Mouse (Mus musculus) cerebellum, adult (tissue): ENCODE measurements around the gene Nxnl2.

Source experiments
- ATAC-seq: cut with Nextera tagmentation; 2 replicates; pipeline ENCODE4 v1.9.2; 2017; ENCODE audit warnings: mild to moderate bottlenecking, moderate library complexity, mixed read lengths; ENCODE audit not compliant: insufficient number of reproducible peaks, low FRiP score, low TSS enrichment

Nxnl2 gene

DNA sequence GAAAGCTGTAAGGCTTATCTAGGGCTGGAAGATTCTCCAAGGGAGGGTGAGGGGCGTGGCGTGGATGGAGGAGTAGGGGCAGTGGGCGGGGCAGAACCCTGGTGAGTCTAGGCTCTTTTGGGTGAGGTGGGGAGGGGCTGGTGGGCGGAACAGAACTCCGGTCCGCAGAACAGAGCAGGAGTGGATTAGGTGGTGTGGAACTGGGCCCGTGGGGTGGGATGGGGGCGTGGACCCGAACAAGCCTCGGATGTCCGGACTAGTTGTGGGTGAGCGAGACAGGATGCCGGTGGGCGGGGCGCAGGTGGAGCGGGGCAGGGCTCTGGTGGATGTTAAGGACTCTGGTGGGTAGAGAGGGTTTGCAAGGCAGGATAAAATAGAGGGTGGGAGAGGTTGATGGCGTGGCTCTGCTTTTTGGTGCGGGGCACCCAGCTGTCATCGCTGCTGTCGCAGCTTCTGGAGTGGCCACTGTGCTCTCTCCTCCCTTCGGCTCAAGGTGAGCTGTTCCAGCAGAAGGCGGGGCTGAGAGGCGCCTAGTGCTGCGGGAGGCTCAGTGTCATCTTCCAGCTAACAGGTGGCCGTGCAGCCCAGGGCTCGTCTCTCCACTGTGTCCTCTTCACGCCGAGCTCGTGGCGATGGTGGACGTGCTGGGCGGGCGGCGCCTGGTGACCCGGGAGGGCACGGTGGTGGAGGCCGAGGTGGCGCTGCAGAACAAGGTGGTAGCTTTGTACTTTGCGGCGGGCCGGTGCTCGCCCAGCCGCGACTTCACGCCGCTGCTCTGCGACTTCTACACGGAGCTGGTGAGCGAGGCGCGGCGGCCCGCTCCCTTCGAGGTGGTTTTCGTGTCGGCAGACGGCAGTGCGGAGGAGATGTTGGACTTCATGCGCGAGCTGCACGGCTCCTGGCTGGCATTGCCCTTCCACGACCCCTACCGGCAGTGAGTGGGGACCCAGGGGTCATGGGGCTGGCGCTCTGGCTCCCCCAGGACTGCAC, at the start of gene Nxnl2:
Gene Nxnl2, plus strand, starts transcription at position 332 of the 990 bp plus-strand sequence.
- ATAC-seq: peak; percentile 50

DNA sequence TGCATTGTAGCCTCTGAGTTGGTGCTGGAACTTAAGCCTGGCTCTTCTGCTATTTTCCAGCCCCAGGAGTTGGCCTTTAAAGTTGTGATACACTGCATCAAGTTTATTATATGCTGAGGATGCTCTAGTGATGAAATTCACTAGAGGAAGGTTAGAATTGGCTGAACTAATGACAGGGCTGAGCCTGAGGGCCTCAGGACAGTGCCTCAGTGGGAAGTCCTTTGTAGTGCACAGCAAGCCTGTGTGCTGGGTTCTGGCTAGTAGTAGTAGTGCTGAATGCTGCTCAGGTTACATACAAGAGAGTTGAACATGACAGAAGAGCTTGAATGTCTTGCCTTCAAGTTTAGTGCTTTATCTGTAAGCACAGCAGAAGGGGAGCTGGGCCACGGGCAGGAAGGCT, 48.9 kb upstream of the Nxnl2 start:
- no peak for ATAC-seq

DNA sequence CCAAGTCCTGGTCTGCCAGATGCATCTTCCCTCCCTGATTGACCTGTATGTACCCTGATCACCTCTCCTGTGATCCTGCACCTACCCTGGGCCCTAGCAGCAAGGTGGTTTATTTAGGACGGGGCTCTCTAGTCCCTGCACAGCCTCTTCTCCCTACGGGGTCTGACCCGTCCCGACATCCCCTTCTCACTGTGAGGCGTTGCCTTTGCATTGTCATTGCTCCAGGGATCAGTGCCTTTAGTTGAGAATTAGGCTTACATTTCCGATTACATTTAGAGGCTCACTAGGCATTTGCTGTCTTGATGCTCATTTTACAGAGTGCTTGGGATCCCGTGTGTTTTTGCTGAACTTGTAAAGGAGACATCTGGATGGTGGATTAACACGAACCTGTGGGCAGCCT, 48.1 kb upstream of the Nxnl2 start:
- ATAC-seq: no peak

DNA sequence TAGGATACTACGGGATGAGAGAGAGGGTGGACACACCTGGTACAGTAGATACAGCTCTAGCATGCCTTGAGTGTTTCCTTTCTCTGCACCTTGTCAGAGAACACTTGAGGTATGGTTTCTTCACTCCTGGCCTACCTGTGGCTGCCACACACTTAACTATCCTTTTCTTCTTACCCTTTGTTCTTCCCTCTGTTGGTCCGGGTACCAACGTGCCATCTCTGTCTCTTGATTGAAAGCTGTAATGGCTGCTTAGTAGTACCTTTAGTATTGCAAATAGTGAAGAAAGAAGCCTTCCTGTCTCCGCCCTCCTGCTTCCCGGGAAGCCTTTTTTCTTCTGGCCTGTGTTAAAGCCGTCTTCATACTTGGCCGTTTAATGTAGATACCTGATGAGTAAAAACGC, 45.5 kb upstream of the Nxnl2 start:
- no peak for ATAC-seq

DNA sequence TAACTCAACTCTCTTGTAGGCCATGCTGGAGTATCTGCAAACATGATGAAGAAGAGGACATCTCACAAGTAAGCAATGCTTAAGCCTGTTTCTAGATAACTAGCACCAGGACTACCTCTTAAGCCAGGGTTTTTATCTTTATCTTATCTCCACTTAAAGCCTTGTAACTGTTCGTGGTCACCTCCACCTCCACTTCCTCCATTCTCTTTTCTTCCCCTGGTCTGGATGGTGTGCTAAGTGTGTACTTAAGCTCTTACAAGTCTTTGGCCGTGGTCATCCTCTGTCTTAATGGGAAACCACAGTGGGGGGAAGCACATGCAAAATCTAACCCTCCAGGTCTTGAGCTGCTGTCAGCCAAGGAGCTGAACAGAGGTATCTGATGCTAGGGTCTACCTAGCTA, 42.9 kb upstream of the Nxnl2 start:
- no peak for ATAC-seq

DNA sequence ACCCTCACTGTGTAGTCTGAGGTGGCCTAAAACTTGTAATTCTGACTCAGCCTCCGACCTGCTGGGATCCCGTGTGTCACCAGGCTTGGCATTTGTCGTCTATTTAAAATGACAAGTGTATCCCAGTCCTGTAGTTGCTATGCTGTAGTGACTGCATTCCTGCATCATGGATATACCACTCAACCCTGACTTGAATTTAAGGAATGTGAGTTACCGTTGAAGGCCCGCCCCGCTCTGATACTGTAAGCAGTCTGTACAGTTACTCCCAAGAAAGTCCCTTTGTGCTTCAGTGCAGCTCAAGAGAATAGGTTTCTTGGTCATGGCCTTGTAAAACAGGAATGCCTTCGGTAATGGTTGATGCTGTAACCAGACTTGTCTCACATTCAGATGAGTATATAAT, 42.4 kb upstream of the Nxnl2 start:
- no peak for ATAC-seq

DNA sequence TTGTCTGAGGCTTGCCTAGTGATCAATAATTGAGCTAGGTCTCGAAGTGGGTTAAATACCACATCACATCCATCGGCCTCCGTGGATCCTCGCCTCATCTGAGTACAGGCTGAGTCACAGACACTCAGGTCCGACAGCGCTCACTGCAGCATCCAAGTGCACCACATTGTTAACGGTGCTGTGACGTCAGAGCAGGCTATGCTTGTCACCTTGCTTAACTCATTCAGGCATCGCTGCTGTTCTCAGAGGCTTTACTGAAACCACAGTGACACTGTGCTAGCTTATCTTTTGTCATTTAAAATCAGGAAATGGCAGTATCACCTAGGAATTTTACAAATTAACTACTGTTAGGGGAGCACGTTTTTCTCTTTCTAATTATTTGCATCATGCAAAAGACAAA, 39.6 kb upstream of the Nxnl2 start:
- ATAC-seq: no peak

DNA sequence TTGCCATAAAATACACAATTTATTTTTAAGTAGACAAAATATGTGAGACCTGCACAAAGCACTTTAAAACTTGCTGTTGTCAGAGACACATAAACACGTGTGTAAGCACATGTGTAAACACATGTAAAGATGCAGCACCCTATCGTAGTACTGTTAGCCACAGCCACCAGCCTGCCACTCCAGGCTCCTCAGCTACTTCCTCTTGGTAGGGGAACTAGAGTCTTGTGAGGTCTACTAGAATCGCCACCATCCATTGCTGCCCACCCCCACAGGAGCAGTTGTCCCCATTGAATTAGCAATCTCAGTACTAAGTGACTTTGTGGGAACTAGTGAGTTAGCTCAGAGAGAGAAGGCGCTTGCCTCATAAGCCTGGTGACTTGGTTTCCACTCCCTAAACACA, 34.5 kb upstream of the Nxnl2 start:
- ATAC-seq: no peak

DNA sequence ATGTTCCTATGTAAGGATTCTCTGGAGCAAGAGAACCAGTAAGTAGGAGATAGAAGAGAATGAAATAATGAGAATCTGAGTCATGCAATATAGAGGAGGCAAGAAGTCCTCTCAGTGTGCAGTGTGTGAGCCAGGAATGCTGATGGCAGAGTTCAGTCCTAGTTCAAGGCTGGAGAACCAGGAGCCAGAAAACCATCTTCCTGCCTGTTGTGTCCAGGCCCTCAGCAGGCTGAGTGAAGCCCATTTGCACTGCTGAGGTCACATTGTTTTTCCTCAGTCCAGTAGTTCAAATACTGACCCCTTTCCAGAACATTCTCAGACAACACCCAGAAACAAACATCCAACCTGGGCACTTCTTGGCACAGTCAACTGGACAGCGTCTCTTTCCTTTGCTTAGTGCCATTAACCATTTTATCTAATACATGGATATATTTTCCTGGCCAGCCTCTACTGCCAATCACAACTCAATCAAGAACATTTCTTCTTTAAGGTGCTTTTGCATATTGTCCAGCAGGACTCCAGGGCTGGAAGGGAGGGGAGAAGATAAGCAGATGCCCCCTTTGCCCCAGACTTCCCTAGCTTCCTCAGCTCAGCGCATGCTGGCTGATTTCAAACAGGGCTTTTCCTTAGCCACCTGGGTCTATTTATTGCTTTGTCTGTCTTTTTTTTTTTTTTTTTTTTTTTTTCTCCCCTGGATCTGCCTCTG, 33.7 kb upstream of the Nxnl2 start:
- ATAC-seq: no peak

DNA sequence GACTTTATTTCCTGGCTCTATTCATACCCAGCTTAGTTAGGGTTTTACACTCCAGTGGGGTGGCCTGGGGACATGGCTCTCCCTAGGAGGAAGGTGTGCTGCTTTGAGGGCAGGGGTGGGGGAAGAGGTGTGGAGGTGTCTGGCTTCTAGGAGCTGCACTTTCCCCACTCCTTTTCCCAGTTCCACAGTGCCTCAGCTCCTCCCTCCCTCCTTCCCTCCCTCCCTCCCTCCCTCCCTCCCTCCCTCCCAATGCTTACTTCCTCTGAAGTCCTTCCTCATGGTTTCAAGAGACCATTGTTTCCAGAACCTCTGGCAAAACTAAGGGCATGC, 33.2 kb upstream of the Nxnl2 start:
- ATAC-seq: no peak

DNA sequence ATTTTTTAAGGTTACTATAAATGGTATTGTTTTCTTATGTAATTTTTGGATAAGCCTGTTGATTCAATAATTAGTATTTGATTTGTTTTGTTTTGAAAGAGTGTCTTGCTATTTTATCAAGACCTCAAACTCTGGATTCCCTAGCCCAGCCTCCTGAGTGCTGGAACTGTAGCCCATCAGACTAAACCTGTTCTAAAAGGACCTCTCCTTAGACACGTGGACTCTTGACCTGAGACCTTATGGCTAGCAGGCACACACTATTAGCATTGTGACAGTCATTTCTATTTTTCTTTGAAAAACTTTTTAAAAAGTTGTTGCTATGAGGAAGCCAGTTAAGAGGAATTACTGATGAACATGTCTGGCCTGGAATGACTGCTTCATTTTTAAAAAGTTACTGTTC, 23.7 kb upstream of the Nxnl2 start:
- ATAC-seq: no peak

DNA sequence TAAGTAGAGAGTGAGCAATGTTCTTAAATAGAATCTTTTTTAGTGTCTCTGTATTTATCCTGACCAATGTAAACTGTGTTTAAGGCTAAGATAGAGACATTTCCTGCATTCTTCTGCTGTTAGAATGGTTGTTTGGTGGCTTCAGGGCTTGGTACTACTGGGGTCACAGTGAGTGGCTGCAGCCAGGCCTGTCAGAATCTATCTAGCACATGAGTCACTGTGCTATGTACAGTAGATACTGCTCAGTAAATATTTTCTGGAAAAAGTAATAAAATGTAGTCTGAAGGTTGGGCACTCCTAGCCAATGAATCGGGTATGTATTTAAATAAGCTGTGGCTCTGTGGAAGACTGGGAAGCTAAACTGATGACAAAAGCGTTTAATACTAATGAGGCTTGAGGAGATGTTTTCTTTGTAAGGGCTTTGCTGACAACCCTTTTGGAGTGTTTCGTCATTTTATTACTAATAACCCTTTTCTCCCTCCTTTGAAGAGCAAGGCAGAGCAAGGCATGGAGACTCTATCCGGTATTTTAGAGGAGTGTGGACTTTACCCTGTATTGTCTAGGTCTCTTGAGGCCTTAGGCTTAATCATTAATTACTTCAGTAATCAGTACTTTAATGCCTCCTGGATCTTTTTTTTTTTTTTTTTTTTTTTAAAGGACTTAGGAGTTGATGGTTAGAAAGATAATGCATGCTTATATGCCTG, 17.7 kb upstream of the Nxnl2 start:
- ATAC-seq: no peak

DNA sequence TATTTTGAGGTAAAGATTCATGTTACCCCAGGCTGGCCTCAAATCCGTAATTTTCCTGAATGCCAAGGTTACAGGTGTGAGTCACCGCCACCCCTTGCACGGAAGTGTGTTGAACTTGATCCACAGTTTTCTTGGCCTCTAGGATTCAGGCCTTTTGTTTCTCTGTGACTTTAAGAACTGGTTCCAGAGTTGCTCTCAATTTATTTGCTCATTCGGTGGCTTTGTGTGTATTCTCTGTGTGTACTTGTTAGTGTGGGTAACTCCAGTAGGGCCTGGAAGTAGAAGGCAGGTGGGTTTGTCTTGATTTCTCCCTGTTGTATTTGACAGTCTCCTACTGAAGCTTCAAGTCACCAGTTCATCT, 17.2 kb upstream of the Nxnl2 start:
- no peak for ATAC-seq

DNA sequence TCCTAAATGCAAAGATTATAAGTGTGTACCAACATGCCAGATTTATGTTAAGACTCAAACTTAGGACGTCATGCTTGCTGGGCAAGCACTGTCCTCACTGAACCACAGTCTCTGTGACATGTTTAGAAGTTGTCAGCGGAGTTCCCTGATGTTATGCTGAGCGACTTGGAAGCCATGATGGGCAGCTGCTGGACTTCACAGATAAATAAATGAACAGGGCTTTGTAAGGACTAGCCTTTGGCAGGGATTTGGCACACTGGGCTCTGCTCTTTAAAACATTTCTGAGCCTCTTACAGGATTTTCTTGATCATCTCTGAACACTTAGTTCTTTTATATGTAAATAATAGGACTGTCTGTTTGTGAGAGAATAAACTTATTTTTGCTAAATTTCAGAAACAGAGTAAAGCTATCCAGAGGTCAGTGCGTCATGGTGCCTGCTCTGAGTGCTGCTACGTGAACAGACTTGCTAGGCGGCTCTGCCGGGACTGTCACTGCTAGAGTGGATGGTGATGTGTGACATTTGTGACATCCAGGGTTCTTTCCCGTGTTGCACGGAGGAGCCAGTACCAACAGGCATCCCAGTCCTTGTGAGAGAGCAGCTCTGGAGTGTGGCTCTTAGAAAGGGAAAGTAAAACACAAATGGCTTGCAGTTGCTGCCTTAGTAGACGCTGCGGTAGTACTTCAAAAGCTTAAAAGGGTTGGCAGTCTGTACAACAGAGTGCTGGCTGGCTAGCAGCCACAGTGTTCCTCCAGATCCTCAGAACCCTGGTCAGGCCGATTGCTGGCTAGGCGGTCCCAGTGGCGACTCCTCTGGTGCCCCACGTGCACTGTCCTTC, 15.4 kb upstream of the Nxnl2 start:
- ATAC-seq: no peak

DNA sequence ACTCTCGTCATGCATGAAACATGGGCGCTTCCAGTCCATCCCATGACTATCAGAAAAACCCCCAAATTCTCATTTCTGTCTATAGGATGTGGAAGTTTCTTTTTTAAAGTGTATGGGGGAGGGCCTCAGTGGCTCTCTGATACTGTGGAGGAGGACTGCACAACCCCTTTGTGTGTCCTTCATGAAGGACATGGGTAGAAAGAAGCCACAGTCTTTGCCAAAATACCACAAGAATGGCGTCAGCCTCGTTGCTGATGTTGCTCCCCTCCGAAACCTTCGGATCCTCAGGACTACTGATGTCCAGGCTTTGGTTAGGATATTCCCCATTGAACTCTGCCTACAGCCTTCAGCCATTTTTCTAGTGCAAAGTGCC, 14.8 kb upstream of the Nxnl2 start:
- no peak for ATAC-seq

DNA sequence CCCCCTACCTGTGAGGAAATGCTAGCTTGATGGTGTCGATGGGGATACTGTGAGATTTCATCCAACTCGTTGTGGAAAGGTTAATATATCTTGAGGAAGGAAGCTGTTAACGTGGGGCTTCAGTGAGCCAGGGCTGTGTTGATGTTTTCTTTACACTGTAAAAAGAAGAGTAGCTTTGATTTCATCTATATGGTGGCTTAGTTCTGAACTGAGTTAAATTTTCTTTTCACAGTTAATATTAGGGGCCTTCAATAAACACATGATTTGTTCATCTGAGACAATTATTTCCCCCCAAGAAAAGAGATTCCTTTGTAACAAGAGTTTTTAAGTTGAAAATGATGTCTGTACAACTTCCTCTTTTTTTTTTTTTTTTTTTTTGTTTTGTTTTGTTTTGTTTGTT, 13.5 kb upstream of the Nxnl2 start:
- no peak for ATAC-seq

DNA sequence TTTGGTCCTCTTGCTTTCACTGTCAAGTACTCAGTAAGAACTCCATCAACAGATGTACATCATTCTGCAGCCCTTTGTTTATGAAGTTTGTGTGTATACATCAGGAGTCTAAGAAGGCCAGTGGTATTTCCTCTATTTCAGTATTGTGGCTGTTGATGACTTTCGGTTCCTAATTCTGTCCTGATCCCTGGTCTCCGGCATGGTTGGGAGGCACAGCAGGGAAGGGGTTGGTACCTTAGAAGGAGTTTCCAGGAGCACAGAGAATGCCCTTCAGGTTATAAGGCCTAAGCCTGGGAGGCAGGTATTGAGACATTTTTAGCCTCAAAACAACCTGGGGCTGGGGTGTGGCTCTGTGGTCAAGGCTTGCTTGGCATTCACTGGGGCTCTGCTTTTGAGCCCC, 9.2 kb upstream of the Nxnl2 start:
- no peak for ATAC-seq

DNA sequence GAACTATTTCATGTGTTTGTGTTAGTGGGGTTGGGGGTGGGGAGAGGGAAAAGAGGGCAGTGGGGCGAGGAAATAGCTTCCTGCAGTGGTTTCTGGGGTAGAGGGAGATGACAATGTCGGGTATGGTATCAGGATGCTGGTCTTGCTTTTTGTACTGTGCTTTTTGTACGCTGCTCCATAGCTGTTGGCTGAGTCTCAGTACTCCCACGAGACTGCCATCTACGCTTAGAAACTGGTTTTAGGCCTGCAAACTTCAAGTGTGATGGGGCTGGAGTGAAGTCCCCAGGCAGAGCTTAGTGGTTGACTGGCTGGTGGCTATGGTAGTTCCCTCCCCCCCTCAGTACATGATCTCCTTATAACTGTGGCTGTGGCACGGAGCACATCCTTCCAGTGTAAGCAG, 8.6 kb upstream of the Nxnl2 start:
- no peak for ATAC-seq

DNA sequence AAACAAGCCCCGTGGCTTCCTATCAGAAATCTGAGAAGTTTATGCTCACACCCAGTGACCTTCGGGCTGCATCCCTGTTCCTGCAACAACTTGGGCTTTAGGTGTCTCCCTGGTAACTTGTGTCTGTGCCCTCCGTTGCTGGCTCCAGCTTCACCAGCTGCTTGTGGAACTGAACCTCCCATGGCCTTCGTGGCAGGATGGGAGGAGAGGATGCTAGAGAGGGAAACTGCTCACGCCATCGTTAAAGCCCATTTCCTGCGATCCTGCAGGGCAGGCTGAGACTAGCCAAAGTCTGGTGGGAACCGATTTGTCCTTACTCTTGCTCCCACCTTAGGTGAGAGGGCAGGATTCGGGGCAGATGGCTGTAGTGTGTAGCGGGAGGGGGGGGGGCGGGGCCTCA, 4.1 kb upstream of the Nxnl2 start:
- ATAC-seq: no peak

DNA sequence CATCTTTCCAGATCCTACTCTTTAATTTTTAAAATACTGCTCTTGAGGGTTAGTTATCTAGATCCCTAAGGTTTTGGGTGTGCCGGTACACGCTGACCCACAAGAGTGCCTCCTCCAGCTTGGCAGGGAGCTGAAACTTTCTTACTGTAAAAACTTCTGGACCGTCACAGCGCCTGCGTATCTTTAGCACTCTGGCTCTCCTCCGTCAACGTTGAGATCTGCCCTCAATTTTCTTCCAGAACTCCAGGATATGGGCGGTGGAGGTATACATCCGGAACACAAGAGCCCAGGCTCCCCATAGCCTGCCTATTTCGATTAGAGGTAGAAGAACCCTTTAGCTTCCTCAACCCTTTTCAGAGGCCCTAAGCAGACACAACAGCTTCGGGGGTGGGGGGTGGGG, 607 bp upstream of the Nxnl2 start:
- ATAC-seq: no peak

DNA sequence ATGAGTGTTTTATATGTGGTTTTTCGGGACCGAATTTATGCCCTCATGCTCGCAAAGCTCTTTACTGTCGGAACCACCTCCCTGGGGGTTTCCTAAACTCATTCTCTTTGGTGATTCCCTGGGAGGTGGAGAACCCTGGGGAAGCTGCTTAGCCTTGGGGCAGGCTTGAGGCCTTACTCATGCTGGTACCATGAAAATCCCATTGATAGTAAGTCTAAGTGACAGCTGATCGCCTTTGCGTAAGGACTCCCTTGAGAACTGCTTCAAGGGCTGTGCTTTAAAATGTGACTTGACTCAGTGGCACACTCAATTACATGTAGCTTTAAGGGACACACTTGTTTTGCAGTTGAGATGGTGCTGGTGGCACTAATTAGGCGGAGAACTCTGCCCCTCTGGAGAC, 1.8 kb downstream of the Nxnl2 start:
- no peak for ATAC-seq
